Mouse (Mus musculus): ENCODE measurements at regions not wholly inside any gene's neighbourhood (a gene's known extent, or its start where the extent isn't known, plus 50 kb on each side); places are given as distances from the start of the nearest gene placed in this dataset.

DNA sequence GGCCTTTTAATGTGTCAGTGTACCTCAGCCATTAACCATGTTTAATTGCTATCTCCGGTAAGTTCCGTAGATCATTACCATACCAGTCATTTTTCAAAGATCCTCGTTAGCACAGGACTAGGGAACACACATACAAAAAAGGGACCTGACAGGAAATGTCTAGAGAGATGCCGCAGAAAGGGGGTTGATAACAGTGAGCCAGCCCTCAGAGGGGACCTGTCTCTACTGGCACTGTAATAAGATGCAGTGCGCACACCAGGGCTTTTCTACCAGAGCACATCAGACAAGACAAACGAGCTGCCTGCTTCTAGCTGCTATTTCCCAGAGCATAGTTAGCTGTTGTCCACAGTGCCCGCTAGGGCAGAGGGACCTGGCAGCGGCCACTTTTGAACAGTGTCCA is 199.1 kb downstream of the Sox11 start:
- Histone ChIP-seq H3K4me3 (ENCODE audit: extremely low read depth, insufficient read depth, insufficient read length) (no peak overlapping the region), H3K27me3 (ENCODE audit: control insufficient read depth, insufficient read depth, low read length) (no peaks in the 10 kb centered on the region), H3K36me3 (ENCODE audit: control insufficient read depth, insufficient read depth, low read length) (no peaks in the 10 kb centered on the region), H3K4me1 (ENCODE audit: control insufficient read depth, insufficient read depth, insufficient read length) (no peaks in the 10 kb centered on the region), H3K27ac (ENCODE audit: insufficient read depth, low read length) (no peak overlapping the region)
- 88% methylated on average over 8 of the region's 8 CpGs for WGBS
- no peak for DNase-seq (ENCODE audit: low read depth in 1 of 2, low spot score in 2 of 2)
- TF ChIP-seq POLR2A (IDR thresholded peaks at IDR 0.05; ENCODE audit: low read depth, low read length): no peak
- TF ChIP-seq CTCF (IDR thresholded peaks at IDR 0.05; ENCODE audit: extremely low read depth, insufficient read depth, insufficient read length, insufficient replicate concordance): no peak

DNA sequence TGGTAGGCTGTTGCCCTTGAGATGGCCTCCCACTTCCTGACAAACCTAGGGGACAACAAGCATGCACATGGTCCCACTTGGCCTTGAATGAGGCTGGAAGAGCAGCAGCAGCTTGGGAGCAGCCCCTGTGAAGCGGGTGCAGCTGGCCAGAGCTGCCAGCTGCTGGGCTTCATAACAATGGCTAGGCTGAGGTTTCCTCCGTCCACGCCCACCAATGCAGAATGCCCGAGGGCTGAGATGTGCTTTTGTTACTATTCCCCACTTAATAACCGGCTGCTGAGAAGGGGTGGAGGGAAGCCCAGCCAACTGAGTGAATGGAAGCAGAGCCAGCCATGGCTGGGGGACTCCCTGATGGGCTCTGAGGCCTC is 202.1 kb downstream of the Sox11 start:
- no peaks in the 10 kb centered on the region for H3K36me3 ChIP-seq (ENCODE audit: control insufficient read depth, insufficient read depth, low read length)
- no peaks in the 10 kb centered on the region for H3K27me3 ChIP-seq (ENCODE audit: control insufficient read depth, insufficient read depth, low read length)
- H3K27ac ChIP-seq (ENCODE audit: insufficient read depth, low read length): no peak overlapping the region
- TF ChIP-seq POLR2A (IDR thresholded peaks at IDR 0.05; ENCODE audit: low read depth, low read length): no peak
- TF ChIP-seq CTCF (IDR thresholded peaks at IDR 0.05; ENCODE audit: extremely low read depth, insufficient read depth, insufficient read length, insufficient replicate concordance): no peak
- 50% methylated on average over 5 of the region's 5 CpGs for WGBS
- DNase-seq (ENCODE audit: low read depth in 1 of 2, low spot score in 2 of 2): no peak
- H3K4me1 ChIP-seq (ENCODE audit: control insufficient read depth, insufficient read depth, insufficient read length): no peaks in the 10 kb centered on the region
- no peak overlapping the region for H3K4me3 ChIP-seq (ENCODE audit: extremely low read depth, insufficient read depth, insufficient read length)

DNA sequence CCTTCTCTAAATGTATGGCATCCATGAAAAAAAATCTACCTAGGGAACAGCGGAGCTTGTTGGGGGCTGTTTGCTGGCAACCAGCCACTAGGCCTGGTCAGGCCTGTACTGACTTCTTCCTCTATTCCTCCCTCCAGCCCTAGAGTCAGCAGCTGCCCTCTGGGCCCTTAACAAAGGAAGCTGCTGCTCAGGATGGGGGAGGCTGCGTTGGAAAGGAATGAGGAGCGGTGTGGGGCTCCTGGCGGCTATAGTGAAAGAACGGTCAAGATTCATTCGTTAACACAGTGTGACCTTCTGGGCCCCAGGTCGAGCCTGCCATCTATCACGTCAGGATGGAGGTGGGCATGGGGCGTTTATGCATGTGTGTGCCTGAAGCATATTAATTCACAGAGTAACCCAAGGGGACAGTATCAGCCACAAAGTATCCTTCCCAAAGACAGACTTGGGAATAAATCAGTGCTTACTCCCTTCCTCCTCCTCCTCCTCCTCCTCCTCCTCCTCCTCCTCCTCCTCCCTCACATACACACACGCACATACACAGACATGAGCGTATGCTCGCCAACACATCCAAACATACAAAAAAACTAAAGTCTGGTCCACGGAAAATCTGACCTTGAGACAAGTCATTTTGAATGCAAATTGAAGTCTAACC is 202.6 kb downstream of the Sox11 start:
- no peaks in the 10 kb centered on the region for H3K27me3 ChIP-seq (ENCODE audit: control insufficient read depth, insufficient read depth, low read length)
- 69% methylated on average over 13 of the region's 13 CpGs for WGBS
- no peak for DNase-seq (ENCODE audit: low read depth in 1 of 2, low spot score in 2 of 2)
- no peak overlapping the region for H3K4me3 ChIP-seq (ENCODE audit: extremely low read depth, insufficient read depth, insufficient read length)
- no peak for TF ChIP-seq POLR2A (IDR thresholded peaks at IDR 0.05; ENCODE audit: low read depth, low read length)
- TF ChIP-seq CTCF (IDR thresholded peaks at IDR 0.05; ENCODE audit: extremely low read depth, insufficient read depth, insufficient read length, insufficient replicate concordance): no peak
- no peak overlapping the region for H3K27ac ChIP-seq (ENCODE audit: insufficient read depth, low read length)
- H3K4me1 ChIP-seq (ENCODE audit: control insufficient read depth, insufficient read depth, insufficient read length): no peaks in the 10 kb centered on the region
- H3K36me3 ChIP-seq (ENCODE audit: control insufficient read depth, insufficient read depth, low read length): no peaks in the 10 kb centered on the region

DNA sequence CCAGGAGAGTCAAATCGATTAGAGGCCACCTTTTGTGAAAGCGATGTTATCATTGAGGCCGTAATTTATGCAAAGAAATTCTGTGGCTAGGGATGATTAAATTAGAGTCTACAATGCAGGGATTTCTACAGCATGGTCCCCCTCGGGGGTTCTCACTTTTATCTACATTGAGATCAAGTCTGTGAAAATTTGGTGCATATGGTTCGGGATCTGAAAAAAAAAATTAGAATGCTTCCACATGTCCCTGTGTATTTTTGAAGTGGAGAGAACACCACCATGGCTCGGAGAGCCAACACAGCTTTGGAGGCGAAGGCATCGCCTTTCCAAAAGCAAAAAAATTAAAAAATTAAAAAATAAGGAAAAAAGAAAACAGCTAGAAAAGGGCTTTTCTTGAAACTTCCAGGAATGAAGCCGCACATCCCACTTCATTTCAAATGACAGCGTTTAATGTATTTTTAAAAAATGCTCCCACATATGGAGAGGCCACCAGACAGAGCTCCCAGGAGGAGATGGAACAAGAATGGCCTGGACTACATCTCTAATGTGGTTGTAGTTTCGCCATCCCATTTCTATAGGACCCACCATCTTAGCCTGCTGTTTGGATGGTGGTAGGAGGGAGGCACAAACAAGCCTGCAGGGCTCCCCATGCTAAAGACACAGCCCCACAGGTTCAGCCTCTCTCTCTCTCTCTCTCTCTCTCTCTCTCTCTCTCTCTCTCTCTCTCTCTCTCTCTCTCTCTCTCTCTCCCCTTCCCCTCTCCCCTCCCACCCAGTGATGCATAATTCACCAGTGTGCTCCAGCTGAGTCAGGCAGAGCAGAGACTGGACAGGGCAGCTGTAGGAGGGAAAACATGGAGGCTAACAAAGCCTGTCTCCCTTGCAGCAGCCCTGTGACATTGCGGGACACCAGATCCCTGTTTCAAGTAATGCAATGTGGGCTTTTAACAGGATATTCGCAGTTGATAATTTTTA is 203.4 kb downstream of the Sox11 start:
- no peaks in the 10 kb centered on the region for H3K27me3 ChIP-seq (ENCODE audit: control insufficient read depth, insufficient read depth, low read length)
- no peak overlapping the region for H3K4me3 ChIP-seq (ENCODE audit: extremely low read depth, insufficient read depth, insufficient read length)
- H3K36me3 ChIP-seq (ENCODE audit: control insufficient read depth, insufficient read depth, low read length): no peaks in the 10 kb centered on the region
- DNase-seq (ENCODE audit: low read depth in 1 of 2, low spot score in 2 of 2): no peak
- TF ChIP-seq CTCF (IDR thresholded peaks at IDR 0.05; ENCODE audit: extremely low read depth, insufficient read depth, insufficient read length, insufficient replicate concordance) (no peak), POLR2A (IDR thresholded peaks at IDR 0.05; ENCODE audit: low read depth, low read length) (no peak)
- H3K27ac ChIP-seq (ENCODE audit: insufficient read depth, low read length): no peak overlapping the region
- 83% methylated on average over 13 of the region's 13 CpGs for WGBS
- no peaks in the 10 kb centered on the region for H3K4me1 ChIP-seq (ENCODE audit: control insufficient read depth, insufficient read depth, insufficient read length)

DNA sequence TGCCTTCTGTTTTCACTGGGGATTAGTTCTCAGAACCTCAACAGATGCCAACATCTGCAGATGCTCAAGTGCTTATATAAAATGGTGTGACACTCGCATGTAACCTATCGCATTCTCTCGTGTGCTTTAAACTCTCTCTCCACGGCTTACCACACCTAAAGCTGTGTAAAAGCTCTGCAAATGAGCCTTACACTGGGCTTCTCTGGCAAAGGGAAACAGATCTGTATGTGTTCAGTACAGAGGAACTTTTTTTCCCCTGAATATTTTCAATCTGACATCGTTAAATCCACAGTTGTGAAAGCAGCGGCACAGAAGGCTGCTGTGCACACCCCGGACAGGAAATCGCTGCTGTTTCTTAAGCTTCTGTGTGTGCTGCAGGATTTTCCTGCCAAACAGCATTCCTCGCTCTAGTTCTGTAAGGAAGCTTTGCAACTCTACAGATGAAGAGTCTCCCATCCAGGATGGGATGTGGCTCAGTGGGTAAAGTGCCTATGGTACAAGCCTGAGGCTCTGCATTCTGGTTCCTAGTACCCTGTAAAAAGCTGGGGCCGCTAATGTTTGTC is 206.3 kb downstream of the Sox11 start:
- DNase-seq (ENCODE audit: low read depth in 1 of 2, low spot score in 2 of 2): no peak
- H3K4me1 ChIP-seq (ENCODE audit: control insufficient read depth, insufficient read depth, insufficient read length): no peaks in the 10 kb centered on the region
- 53% methylated on average over 10 of the region's 10 CpGs for WGBS
- H3K27me3 ChIP-seq (ENCODE audit: control insufficient read depth, insufficient read depth, low read length): no peaks in the 10 kb centered on the region
- H3K27ac ChIP-seq (ENCODE audit: insufficient read depth, low read length): no peak overlapping the region
- TF ChIP-seq CTCF (IDR thresholded peaks at IDR 0.05; ENCODE audit: extremely low read depth, insufficient read depth, insufficient read length, insufficient replicate concordance) (no peak), POLR2A (IDR thresholded peaks at IDR 0.05; ENCODE audit: low read depth, low read length) (no peak)
- no peaks in the 10 kb centered on the region for H3K36me3 ChIP-seq (ENCODE audit: control insufficient read depth, insufficient read depth, low read length)
- H3K4me3 ChIP-seq (ENCODE audit: extremely low read depth, insufficient read depth, insufficient read length): no peak overlapping the region

DNA sequence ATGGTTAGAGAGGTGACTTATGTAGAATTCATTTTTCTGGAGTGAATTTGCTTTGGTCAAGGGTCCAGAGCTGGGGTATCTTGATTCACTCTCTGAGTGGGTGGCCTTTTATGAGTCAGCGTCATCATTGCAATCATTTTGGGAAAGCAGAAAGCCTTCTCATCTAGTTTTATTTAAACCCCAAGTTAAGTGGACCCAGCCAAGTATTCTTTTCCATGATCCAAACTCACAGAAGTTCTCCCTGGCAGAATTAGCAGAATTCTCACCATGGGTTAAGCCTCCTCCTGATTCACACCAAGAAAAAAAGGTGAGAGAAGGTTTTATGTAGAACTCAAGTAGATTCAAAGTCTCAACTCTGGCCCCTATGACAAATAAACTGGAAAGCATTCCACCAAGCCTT is 211.8 kb downstream of the Sox11 start:
- Histone ChIP-seq H3K27ac (ENCODE audit: insufficient read depth, low read length) (no peak overlapping the region), H3K27me3 (ENCODE audit: control insufficient read depth, insufficient read depth, low read length) (no peaks in the 10 kb centered on the region), H3K4me1 (ENCODE audit: control insufficient read depth, insufficient read depth, insufficient read length) (no peaks in the 10 kb centered on the region), H3K4me3 (ENCODE audit: extremely low read depth, insufficient read depth, insufficient read length) (no peak overlapping the region), H3K36me3 (ENCODE audit: control insufficient read depth, insufficient read depth, low read length) (no peaks in the 10 kb centered on the region)
- TF ChIP-seq CTCF (IDR thresholded peaks at IDR 0.05; ENCODE audit: extremely low read depth, insufficient read depth, insufficient read length, insufficient replicate concordance): no peak
- TF ChIP-seq POLR2A (IDR thresholded peaks at IDR 0.05; ENCODE audit: low read depth, low read length): no peak
- DNase-seq (ENCODE audit: low read depth in 1 of 2, low spot score in 2 of 2): no peak
- WGBS: 87% methylated on average over 1 of the region's 1 CpGs
